Mouse (Mus musculus) left cerebral cortex, postnatal 36 days (tissue): Measurements from ENCODE around the gene AI481877. TPM values are rescaled to one million over a fixed set of nuclear protein-coding genes. Genes with fewer than 3 reads are reported as not detected.

ENCODE experiments used
- DNase-seq, 2 experiments: peaks; one replicate each; pipeline ENCODE4 v3.0.0; 2021 to 2022; ENCODE audit warnings: low spot score in 2 of 2, mixed read lengths in 1 of 2
- intact Hi-C: fragments of 180-260 bp; cut with DNase I; formaldehyde crosslinking; loops from one replicate; pipeline ENCODE4 v1.15.1; 2025
- total RNA-seq, 2 experiments: library from RNA; stranded (reverse); gene quantifications; 2 replicates each; pipeline ENCODE4 v1.2.3; 2021

AI481877 gene
- total RNA-seq, 2 experiments from 2014 or later, result not detected

GRCm38 (mm10) chr4:58994762-58995161 is 144.0 kb downstream of the AI481877 start, which contains the start of gene Dnajc25:
Dnajc25 (plus strand) TSS chr4:58995062.
- intact Hi-C loops, result loop anchor here (5.0 kb wide), 1 partner anchor 727 kb away; no protein-coding TSS in a partner anchor

More at GRCm38 (mm10) chr4:58994762-58995161, 144.0 kb downstream of the AI481877 start, which contains the start of gene Dnajc25:
- DNase-seq, result no peak

Other genes starting within 250 kb of the AI481877 start
- gene Ecpas, start 226.2 kb downstream of the AI481877 start, total RNA-seq, result 100 to 1,000 TPM; 107 to 141 TPM
- gene Zkscan16, start 195.4 kb downstream of the AI481877 start, total RNA-seq, result 10 to 100 TPM; 49.5 to 49.8 TPM
- 1 to 10 TPM; 1.5 TPM for gene Ptgr1, start 151.9 kb downstream of the AI481877 start, total RNA-seq
- 1 to 10 TPM; 5.7 to 6.1 TPM for gene Dnajc25, start 143.9 kb downstream of the AI481877 start, total RNA-seq
- 1 to 10 TPM; 2.1 to 3.3 TPM for gene Gm20503, start 135.8 kb downstream of the AI481877 start, total RNA-seq
- 10 to 100 TPM; 66.3 to 72.7 TPM for gene Gng10, start 103.9 kb downstream of the AI481877 start, total RNA-seq
- gene Ugcg, start 50.3 kb upstream of the AI481877 start, total RNA-seq, result 10 to 100 TPM; 88.1 to 88.4 TPM